Mouse (Mus musculus) small intestine, adult 2 months (tissue): ENCODE measurements around the gene Gm26602.

Experiments
- CTCF ChIP-seq: fragments of 200-500 bp; IDR thresholded peaks from 2 replicates; pipeline ENCODE4 v1.5.1; 2012; ENCODE audit warnings: low read depth, mild to moderate bottlenecking, control low read depth, inconsistent platforms, low read length, moderate library complexity, mixed read lengths; ENCODE audit not compliant: insufficient replicate concordance, insufficient read length; ENCODE audit errors: extremely low read depth
- POLR2A ChIP-seq: fragments of 200-500 bp; IDR thresholded peaks from 2 replicates; pipeline ENCODE4 v1.6.1; 2012; ENCODE audit warnings: low read depth, mild to moderate bottlenecking, control low read depth, inconsistent platforms, low read length, moderate library complexity

DNA sequence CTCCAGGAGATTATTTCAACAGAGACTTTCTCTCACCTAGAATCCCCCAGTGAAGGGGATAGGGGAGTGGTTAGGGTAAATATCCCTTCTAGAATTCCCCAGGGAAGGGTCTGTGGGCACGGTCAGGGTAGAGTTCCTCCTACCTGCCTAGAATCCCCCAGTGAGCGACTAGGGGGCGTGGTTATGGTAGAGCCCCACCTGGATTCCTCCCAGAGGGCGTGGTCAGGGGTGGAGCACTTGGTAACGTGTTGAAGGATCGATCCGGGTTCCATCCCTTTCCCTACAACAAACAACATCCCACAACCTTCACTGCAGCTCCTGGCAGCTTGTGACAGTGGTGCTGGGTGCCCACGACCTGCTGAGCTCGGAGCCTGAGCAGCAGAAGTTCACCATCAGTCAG, 29.9 kb upstream of the Gm26602 start:
- no peak for TF ChIP-seq CTCF
- no peak for TF ChIP-seq POLR2A
